32 mouse cellular contexts compared by ENCODE assay signal in genomic region chr12:10400788-10401187, GRCm38 (mm10). TPM values are rescaled to one million over a fixed set of nuclear protein-coding genes. Genes with fewer than 3 reads are reported as not detected.
DNase-seq lines count a peak whose midpoint lies in the region; ATAC-seq and TF ChIP-seq lines count a peak whose summit lies in the region.
"Had no signal": no experiment of that assay in that cellular context is flagged by ENCODE, and none has a peak within 500 bp of the region (broad histone marks: within the 10 kb centered on the region; RNA-seq: fewer than 3 reads in every experiment).

No protein-coding gene starts in this region.

- H3K9ac ChIP-seq in lung, postnatal 0 days (replicated peaks; ENCODE audit: low read depth): no peak overlapping the region
- H3K9ac ChIP-seq: forebrain, embryonic 15.5 days; liver, embryonic 12.5 days; liver, postnatal 0 days; midbrain, embryonic 13.5 days; neural tube, embryonic 13.5 days had no signal

- H3K27ac ChIP-seq in lung, postnatal 0 days (ENCODE audit: low read length): no peak overlapping the region
- H3K27ac ChIP-seq: forebrain, embryonic 10.5 days; forebrain, embryonic 15.5 days; hindbrain, embryonic 10.5 days; liver, embryonic 12.5 days; macrophage; midbrain, embryonic 13.5 days; neural tube, embryonic 13.5 days had no signal

- no peaks in the 10 kb centered on the region for H3K27me3 ChIP-seq in lung, postnatal 0 days (replicated peaks; ENCODE audit: insufficient read depth, low read length)
- H3K27me3 ChIP-seq: forebrain, embryonic 15.5 days; liver, embryonic 12.5 days; midbrain, embryonic 13.5 days; neural tube, embryonic 13.5 days had no signal

- H3K4me3 ChIP-seq in lung, postnatal 0 days (ENCODE audit: low read depth, low read length): no peak overlapping the region
- H3K4me3 ChIP-seq: forebrain, embryonic 10.5 days; forebrain, embryonic 15.5 days; hindbrain, embryonic 10.5 days; liver, embryonic 12.5 days; midbrain, embryonic 13.5 days; neural tube, embryonic 13.5 days had no signal

- no peak for TF ChIP-seq CTCF in lung, postnatal 0 days (IDR thresholded peaks at IDR 0.05)

- no peaks in the 10 kb centered on the region for H3K4me1 ChIP-seq in lung, postnatal 0 days (ENCODE audit: insufficient read depth, low read depth, low read length)
- H3K4me1 ChIP-seq: forebrain, embryonic 10.5 days; forebrain, embryonic 15.5 days; hindbrain, embryonic 10.5 days; liver, embryonic 12.5 days; midbrain, embryonic 13.5 days; neural tube, embryonic 13.5 days had no signal

- no peak for DNase-seq in frontal cortex, postnatal 10 days (ENCODE audit: low spot score in 2 of 2)
- peak; percentile 20 for DNase-seq in lung, postnatal 0 days (ENCODE audit: low spot score)
- no peak for DNase-seq in lung, postnatal 25 days (ENCODE audit: low spot score)
- peak; percentile 50 for DNase-seq in brain, adult 2 months (ENCODE audit: low read depth, low spot score)
- peak; percentile 23 for DNase-seq in gonadal fat pad, adult 2 months (ENCODE audit: low read depth)
- no peak for DNase-seq in urinary bladder, postnatal 36 days (ENCODE audit: low spot score in 2 of 2)
- no peak for DNase-seq in Muller cell, postnatal 12 days (ENCODE audit: inconsistent ontology term)
- DNase-seq: adrenal gland, postnatal 36 days; cerebellum, adult 11 months; cerebellum, adult 9-11 months; heart, postnatal 14 days; kidney, adult 2 months; kidney, postnatal 4 days; layer of hippocampus, adult 9-11 months; liver, postnatal 0 days; spleen, adult 18-20 months; thymus, postnatal 14 days had no signal

- no peaks in the 10 kb centered on the region for H3K36me3 ChIP-seq in lung, postnatal 0 days (ENCODE audit: insufficient read depth, low read length)
- H3K36me3 ChIP-seq: forebrain, embryonic 10.5 days; forebrain, embryonic 15.5 days; hindbrain, embryonic 10.5 days; liver, embryonic 12.5 days; midbrain, embryonic 13.5 days; neural tube, embryonic 13.5 days had no signal

- ATAC-seq in frontal cortex, adult (ENCODE audit: low TSS enrichment): peak; percentile 89
- no peak for ATAC-seq in lung, postnatal 0 days
- ATAC-seq: forebrain, embryonic 15.5 days; hindbrain, embryonic 16.5 days; liver, embryonic 12.5 days; liver, postnatal 0 days; midbrain, embryonic 13.5 days had no signal

- no peak overlapping the region for H3K4me2 ChIP-seq in lung, postnatal 0 days (replicated peaks; ENCODE audit: low read depth, low read length)
- H3K4me2 ChIP-seq: forebrain, embryonic 15.5 days; liver, embryonic 12.5 days; midbrain, embryonic 13.5 days; neural tube, embryonic 13.5 days had no signal

- TF ChIP-seq EP300 in lung, postnatal 0 days (IDR thresholded peaks at IDR 0.05): no peak

- H3K9me3 ChIP-seq in lung, postnatal 0 days (ENCODE audit: low read length): no peaks in the 10 kb centered on the region
- H3K9me3 ChIP-seq: forebrain, embryonic 10.5 days; forebrain, embryonic 15.5 days; hindbrain, embryonic 10.5 days; liver, embryonic 12.5 days; midbrain, embryonic 13.5 days; neural tube, embryonic 13.5 days had no signal

- WGBS in lung, postnatal 0 days: 26% methylated on average over 1 of the region's 1 CpGs

RNA-seq across cellular contexts. Expression of gene Rdh14, which starts 10.2 kb away (rescaled TPM):
- 42.7 and 45.8 TPM in 2 replicates for polyA plus RNA-seq in lung, postnatal 0 days (2015; fragmentation: Nextera tagmentation; extraction: Ambion mirVana)
- polyA plus RNA-seq in gonadal fat pad, adult 2 months (2012; rRNA removed): 9.9 and 10.7 TPM in 2 replicates

RNA-seq across cellular contexts. Expression of gene Nt5c1b, which starts 31.0 kb away (rescaled TPM):
- polyA plus RNA-seq in lung, postnatal 0 days (2015; fragmentation: Nextera tagmentation; extraction: Ambion mirVana): 0.23 TPM in 1 of 2 replicates, not detected in the other
- 2.8 and 4.8 TPM in 2 replicates for polyA plus RNA-seq in gonadal fat pad, adult 2 months (2012; rRNA removed)
- polyA plus RNA-seq: forebrain, embryonic 10.5 days; forebrain, embryonic 15.5 days; heart, embryonic 14.5 days; hindbrain, embryonic 10.5 days; hindbrain, embryonic 16.5 days; intestine, embryonic 14.5 days; kidney, embryonic 16.5 days; limb, embryonic 14.5 days; liver, embryonic 12.5 days; liver, postnatal 0 days; lung, embryonic 16.5 days; macrophage; midbrain, embryonic 13.5 days; neural tube, embryonic 13.5 days; urinary bladder, adult 2 months had no signal

Comparison
In these comparisons a context has a peak if more than half of its experiments do, and no peak if none do; other contexts are left out.
1. DNase-seq: peak in lung, postnatal 0 days (single experiment), brain, adult 2 months (single experiment) and gonadal fat pad, adult 2 months (single experiment); none in frontal cortex, postnatal 10 days (0 of 2), lung, postnatal 25 days (single experiment), urinary bladder, postnatal 36 days (0 of 2) and Muller cell, postnatal 12 days (single experiment).